Mouse (Mus musculus): ENCODE results near the gene Tbc1d25. TPM values are rescaled to one million over a fixed set of nuclear protein-coding genes. Genes with fewer than 3 reads are reported as not detected.
A peak's percentile ranks its signal among the peaks of the same experiment; 100 is the strongest.

The Tbc1d25 gene
- 6.7 and 7.0 TPM in 2 replicates for polyA plus RNA-seq (2016; fragmentation: Nextera tagmentation; extraction: Ambion mirVana)

GRCm38 (mm10) chrX:8175504-8176385 lies at the start of gene Tbc1d25:
Tbc1d25 (minus strand) TSS chrX:8176181.
- peaks cover 7% of the 10 kb centered on the region; the same call in 1 of the 2 replicates for H3K36me3 ChIP-seq
- H3K9ac ChIP-seq, result peak within 1 kb of the TSS; percentile 76
- ATAC-seq, result peak; percentile 95
- H3K27ac ChIP-seq, result peak within 1 kb of the TSS; percentile 89
- WGBS (ENCODE audit: insufficient replicate concordance), result 6% methylated on average over 56 of the region's 56 CpGs
- H3K4me3 ChIP-seq, result peak within 1 kb of the TSS; percentile 66
- H3K27me3 ChIP-seq (replicated peaks), result no peaks in the 10 kb centered on the region
- H3K4me2 ChIP-seq, result peak within 1 kb of the TSS; percentile 69
- H3K9me3 ChIP-seq (replicated peaks), result no peaks in the 10 kb centered on the region
- peaks cover 20% of the 10 kb centered on the region for H3K4me1 ChIP-seq

GRCm38 (mm10) chrX:8223473-8223872 lies 47.5 kb upstream of the Tbc1d25 start:
- H3K36me3 ChIP-seq, result no peaks in the 10 kb centered on the region
- no peak overlapping the region for H3K4me2 ChIP-seq
- no peak overlapping the region for H3K4me3 ChIP-seq
- H3K9me3 ChIP-seq (replicated peaks), result no peaks in the 10 kb centered on the region
- H3K4me1 ChIP-seq, result peaks cover 7% of the 10 kb centered on the region; the same call in 1 of the 2 replicates
- H3K27me3 ChIP-seq (replicated peaks), result peaks cover 13% of the 10 kb centered on the region
- no peak overlapping the region for H3K27ac ChIP-seq
- WGBS (ENCODE audit: insufficient replicate concordance), result 44% methylated on average over 7 of the region's 7 CpGs
- peak; percentile 47; the same call in 1 of the 2 replicates for ATAC-seq
- no peak overlapping the region for H3K9ac ChIP-seq

- H3K36me3 ChIP-seq, result no peaks in the 10 kb centered on the region
- H3K9ac ChIP-seq, result no peak overlapping the region
- no peak overlapping the region for H3K27ac ChIP-seq
- H3K27me3 ChIP-seq (replicated peaks), result peaks cover 19% of the 10 kb centered on the region
- H3K4me3 ChIP-seq, result no peak overlapping the region
- no peak overlapping the region for H3K4me2 ChIP-seq
- 46% methylated on average over 7 of the region's 7 CpGs for WGBS (ENCODE audit: insufficient replicate concordance)
- H3K9me3 ChIP-seq (replicated peaks), result no peaks in the 10 kb centered on the region
- peaks cover 7% of the 10 kb centered on the region; the same call in 1 of the 2 replicates for H3K4me1 ChIP-seq
- no peak for ATAC-seq
Measured at GRCm38 (mm10) chrX:8222678-8223421, 46.9 kb upstream of the Tbc1d25 start.

GRCm38 (mm10) chrX:8222296-8222677 lies 46.3 kb upstream of the Tbc1d25 start:
- H3K9me3 ChIP-seq (replicated peaks), result no peaks in the 10 kb centered on the region
- peaks cover 25% of the 10 kb centered on the region for H3K27me3 ChIP-seq (replicated peaks)
- no peak overlapping the region for H3K9ac ChIP-seq
- H3K4me2 ChIP-seq, result no peak overlapping the region
- ATAC-seq, result no peak
- H3K27ac ChIP-seq, result no peak overlapping the region
- WGBS (ENCODE audit: insufficient replicate concordance), result 54% methylated on average over 3 of the region's 3 CpGs
- H3K36me3 ChIP-seq, result no peaks in the 10 kb centered on the region
- no peak overlapping the region for H3K4me3 ChIP-seq
- H3K4me1 ChIP-seq, result peaks cover 7% of the 10 kb centered on the region; the same call in 1 of the 2 replicates

- 20% methylated on average over 8 of the region's 8 CpGs for WGBS (ENCODE audit: insufficient replicate concordance)
- no peak for ATAC-seq
- no peaks in the 10 kb centered on the region for H3K9me3 ChIP-seq (replicated peaks)
- H3K9ac ChIP-seq, result no peak overlapping the region
- no peaks in the 10 kb centered on the region for H3K36me3 ChIP-seq
- H3K4me1 ChIP-seq, result peaks cover 7% of the 10 kb centered on the region; the same call in 1 of the 2 replicates
- no peak overlapping the region for H3K4me2 ChIP-seq
- H3K27ac ChIP-seq, result no peak overlapping the region
- peaks cover 33% of the 10 kb centered on the region for H3K27me3 ChIP-seq (replicated peaks)
- no peak overlapping the region for H3K4me3 ChIP-seq
Measured at GRCm38 (mm10) chrX:8219651-8220050, 43.7 kb upstream of the Tbc1d25 start.

- 26% methylated on average over 2 of the region's 2 CpGs for WGBS (ENCODE audit: insufficient replicate concordance)
- Histone ChIP-seq H3K27ac (no peak overlapping the region), H3K36me3 (no peaks in the 10 kb centered on the region), H3K4me2 (no peak overlapping the region), H3K27me3 (replicated peaks) (peaks cover 33% of the 10 kb centered on the region), H3K9ac (no peak overlapping the region), H3K4me1 (peaks cover 2% of the 10 kb centered on the region; the same call in 1 of the 2 replicates), H3K9me3 (replicated peaks) (no peaks in the 10 kb centered on the region), H3K4me3 (no peak overlapping the region)
- no peak for ATAC-seq
Measured at GRCm38 (mm10) chrX:8218114-8218513, 42.1 kb upstream of the Tbc1d25 start.

- no peak for ATAC-seq
- H3K9me3 ChIP-seq (replicated peaks), result no peaks in the 10 kb centered on the region
- H3K9ac ChIP-seq, result no peak overlapping the region
- peaks cover 33% of the 10 kb centered on the region for H3K27me3 ChIP-seq (replicated peaks)
- no peaks in the 10 kb centered on the region for H3K36me3 ChIP-seq
- H3K4me3 ChIP-seq, result no peak overlapping the region
- no peaks in the 10 kb centered on the region for H3K4me1 ChIP-seq
- no peak overlapping the region for H3K27ac ChIP-seq
- H3K4me2 ChIP-seq, result no peak overlapping the region
- 19% methylated on average over 6 of the region's 6 CpGs for WGBS (ENCODE audit: insufficient replicate concordance)
Measured at GRCm38 (mm10) chrX:8217383-8217782, 41.4 kb upstream of the Tbc1d25 start.

- 51% methylated on average over 7 of the region's 7 CpGs for WGBS (ENCODE audit: insufficient replicate concordance)
- Histone ChIP-seq H3K9ac (no peak overlapping the region), H3K27ac (no peak overlapping the region), H3K27me3 (replicated peaks) (peaks cover 16% of the 10 kb centered on the region), H3K36me3 (no peaks in the 10 kb centered on the region), H3K4me3 (no peak overlapping the region), H3K9me3 (replicated peaks) (no peaks in the 10 kb centered on the region), H3K4me2 (no peak overlapping the region), H3K4me1 (peaks cover 7% of the 10 kb centered on the region; the same call in 1 of the 2 replicates)
- no peak for ATAC-seq
Measured at GRCm38 (mm10) chrX:8211490-8212207, 35.7 kb upstream of the Tbc1d25 start.

- peaks cover 7% of the 10 kb centered on the region; the same call in 1 of the 2 replicates for H3K4me1 ChIP-seq
- H3K27ac ChIP-seq, result no peak overlapping the region
- no peaks in the 10 kb centered on the region for H3K36me3 ChIP-seq
- 34% methylated on average over 2 of the region's 2 CpGs for WGBS (ENCODE audit: insufficient replicate concordance)
- peaks cover 33% of the 10 kb centered on the region for H3K27me3 ChIP-seq (replicated peaks)
- no peaks in the 10 kb centered on the region for H3K9me3 ChIP-seq (replicated peaks)
- no peak for ATAC-seq
- no peak overlapping the region for H3K4me3 ChIP-seq
- H3K4me2 ChIP-seq, result no peak overlapping the region
- no peak overlapping the region for H3K9ac ChIP-seq
Measured at GRCm38 (mm10) chrX:8209720-8210119, 33.7 kb upstream of the Tbc1d25 start.

GRCm38 (mm10) chrX:8207224-8207623 lies 31.2 kb upstream of the Tbc1d25 start:
- H3K27me3 ChIP-seq (replicated peaks), result peaks cover 37% of the 10 kb centered on the region
- no peak overlapping the region for H3K4me3 ChIP-seq
- WGBS (ENCODE audit: insufficient replicate concordance), result 29% methylated on average over 4 of the region's 4 CpGs
- H3K36me3 ChIP-seq, result no peaks in the 10 kb centered on the region
- H3K9ac ChIP-seq, result no peak overlapping the region
- peak overlapping the region; percentile 71 for H3K4me2 ChIP-seq
- H3K4me1 ChIP-seq, result peaks cover 7% of the 10 kb centered on the region; the same call in 1 of the 2 replicates
- no peaks in the 10 kb centered on the region for H3K9me3 ChIP-seq (replicated peaks)
- no peak for ATAC-seq
- no peak overlapping the region for H3K27ac ChIP-seq

- H3K4me2 ChIP-seq, result peak overlapping the region; percentile 71
- 13% methylated on average over 11 of the region's 11 CpGs for WGBS (ENCODE audit: insufficient replicate concordance)
- no peak overlapping the region for H3K27ac ChIP-seq
- H3K27me3 ChIP-seq (replicated peaks), result peaks cover 37% of the 10 kb centered on the region
- H3K9me3 ChIP-seq (replicated peaks), result no peaks in the 10 kb centered on the region
- no peak for ATAC-seq
- no peaks in the 10 kb centered on the region for H3K36me3 ChIP-seq
- H3K4me3 ChIP-seq, result peak overlapping the region; percentile 50
- H3K9ac ChIP-seq, result no peak overlapping the region; the same call in 1 of the 2 replicates
- H3K4me1 ChIP-seq, result peaks cover 7% of the 10 kb centered on the region; the same call in 1 of the 2 replicates
Measured at GRCm38 (mm10) chrX:8206694-8207197, 30.8 kb upstream of the Tbc1d25 start.

Measured in liver, embryonic 12.5 days (tissue).